Mouse (Mus musculus) urinary bladder, postnatal 4 days (tissue): ENCODE data around the gene Zhx3.
A peak's percentile ranks its signal among the peaks of the same experiment; 100 is the strongest.

Source experiments
- DNase-seq, 2 experiments: peaks; one replicate each; pipeline ENCODE4 v3.0.0; 2021 to 2022; ENCODE audit warnings: low spot score in 2 of 2

The Zhx3 gene

GRCm38 (mm10) chr2:160882436-160882835 lies 9.6 kb upstream of the Zhx3 start:
- no peak for DNase-seq

DNA sequence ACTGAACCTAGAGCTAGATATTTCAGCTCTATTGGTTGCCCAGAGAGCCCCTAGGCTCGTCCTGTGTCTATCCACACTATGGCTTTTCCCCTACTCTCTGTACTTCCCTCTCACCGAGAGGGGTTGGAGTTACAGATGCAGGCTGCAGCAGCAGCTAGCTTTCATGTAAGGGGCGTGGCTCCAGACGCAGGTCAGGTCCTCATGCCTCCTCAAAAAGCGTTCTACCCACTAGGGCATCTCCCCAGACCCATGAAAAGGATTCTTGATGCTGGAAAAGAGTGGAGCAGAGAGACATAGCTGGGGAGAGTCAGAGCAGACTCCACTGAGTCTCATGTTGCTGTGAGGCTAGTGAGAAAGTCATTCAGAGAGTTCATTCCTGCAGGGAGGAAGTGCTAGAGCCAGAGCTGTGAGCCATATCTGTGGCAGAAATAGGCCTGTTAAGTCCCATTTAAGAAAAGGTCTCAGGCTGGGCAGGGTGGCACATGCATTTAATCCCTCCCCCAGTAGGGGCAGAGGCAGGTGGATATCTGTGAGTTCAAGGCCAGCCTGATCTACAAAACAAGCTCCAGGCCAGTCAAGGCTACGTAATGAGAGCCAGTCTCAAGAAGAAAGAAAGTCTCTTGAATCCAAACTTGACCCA lies 8.8 kb upstream of the Zhx3 start:
- DNase-seq, result no peak

DNA sequence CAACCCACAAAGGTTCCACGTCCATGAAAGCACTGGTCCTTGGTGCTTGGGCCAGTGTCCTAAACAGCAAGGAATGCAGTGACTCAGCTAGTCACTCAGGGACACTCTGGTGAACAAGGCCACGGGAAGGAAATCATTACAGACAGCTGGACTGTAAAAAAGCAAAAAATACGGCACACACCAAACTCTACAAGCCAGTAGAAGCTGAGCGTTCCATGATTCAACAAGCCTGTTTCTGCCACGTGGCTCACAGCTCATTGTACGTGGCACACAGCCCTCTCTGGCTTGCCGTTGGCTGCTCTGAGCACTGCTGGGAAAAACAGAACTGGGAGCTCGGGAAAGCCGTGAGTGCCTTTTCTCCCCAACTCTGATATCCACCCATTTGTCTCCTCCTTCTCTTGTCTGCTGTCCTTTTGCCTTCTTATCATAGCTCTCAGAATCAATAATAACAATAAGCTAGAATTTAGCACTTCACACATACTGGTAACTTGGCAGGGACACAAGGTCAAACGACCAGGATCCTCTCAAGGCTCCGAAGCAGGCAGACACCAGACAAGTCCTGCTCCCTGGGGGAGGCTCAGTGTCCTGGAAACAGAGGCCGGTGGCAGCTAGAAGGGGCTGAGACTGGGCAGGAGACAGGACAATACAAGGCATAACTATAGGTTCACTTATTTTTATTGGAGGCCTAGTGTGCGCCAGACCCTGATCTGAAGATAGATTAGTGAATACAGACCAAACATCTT lies 7.8 kb upstream of the Zhx3 start, which contains the start of gene Lpin3:
Gene Lpin3 (plus strand): TSS at position 218 of the 743 bp plus-strand sequence.
- no peak for DNase-seq

DNA sequence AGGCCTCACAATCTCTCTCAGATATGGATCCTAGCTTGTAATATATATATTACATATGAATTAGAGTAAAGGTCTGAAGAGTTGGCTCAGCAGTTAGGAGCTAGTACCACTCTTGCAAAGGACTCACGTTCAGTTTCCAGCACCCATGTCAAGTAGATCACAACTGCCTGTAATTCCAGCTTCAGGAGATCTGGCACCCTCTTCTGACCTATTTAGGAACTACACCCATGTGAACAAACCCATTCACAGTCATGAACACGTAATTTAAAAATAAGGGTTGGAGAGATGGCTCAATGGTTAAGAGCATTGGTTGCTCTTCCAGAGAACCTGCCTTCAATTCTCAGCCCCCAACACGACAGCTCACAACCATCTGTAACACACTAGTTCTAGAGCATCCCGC lies 3.3 kb upstream of the Zhx3 start:
- DNase-seq, result no peak

GRCm38 (mm10) chr2:160874231-160874877 lies 1.6 kb upstream of the Zhx3 start:
- no peak for DNase-seq

DNA sequence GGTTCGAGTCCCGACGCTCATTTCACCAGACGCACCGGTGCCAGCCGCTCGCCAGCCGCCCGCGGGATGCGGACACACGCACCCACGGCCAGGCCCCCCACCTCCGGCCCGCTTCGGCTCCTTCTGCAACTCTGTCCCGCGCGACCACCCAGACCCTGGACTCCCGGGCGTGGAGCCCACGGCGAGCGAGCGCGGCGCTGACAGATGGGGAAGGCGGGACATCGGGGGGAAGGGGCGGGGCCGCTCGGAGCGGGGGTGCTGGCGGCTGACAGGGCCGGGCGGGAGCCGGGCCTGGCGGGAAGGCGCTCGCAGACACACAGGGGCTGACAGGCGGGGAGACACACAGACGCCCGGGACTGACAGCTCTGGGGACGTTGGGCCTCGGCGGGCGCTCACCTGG lies 403 bp downstream of the Zhx3 start:
- peak; percentile 60 to 74 for DNase-seq

DNA sequence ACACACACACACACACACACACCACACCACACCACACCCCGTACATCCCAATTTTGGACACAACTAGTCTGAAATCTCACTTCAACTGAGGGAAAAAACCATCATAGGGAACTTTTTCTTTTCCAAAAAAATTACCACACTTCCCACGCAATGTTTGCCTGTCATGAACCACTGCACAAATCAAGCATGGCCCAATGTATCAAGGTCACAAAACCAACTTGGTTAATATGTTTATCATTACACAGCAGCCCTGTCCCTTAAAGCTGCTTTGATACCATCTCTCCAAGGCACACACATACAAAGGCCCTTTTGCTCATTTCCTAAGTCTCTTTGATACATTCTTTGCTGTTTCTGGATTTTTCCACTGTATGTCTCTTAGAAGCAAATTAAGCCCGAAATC lies 1.5 kb downstream of the Zhx3 start:
- no peak for DNase-seq

DNA sequence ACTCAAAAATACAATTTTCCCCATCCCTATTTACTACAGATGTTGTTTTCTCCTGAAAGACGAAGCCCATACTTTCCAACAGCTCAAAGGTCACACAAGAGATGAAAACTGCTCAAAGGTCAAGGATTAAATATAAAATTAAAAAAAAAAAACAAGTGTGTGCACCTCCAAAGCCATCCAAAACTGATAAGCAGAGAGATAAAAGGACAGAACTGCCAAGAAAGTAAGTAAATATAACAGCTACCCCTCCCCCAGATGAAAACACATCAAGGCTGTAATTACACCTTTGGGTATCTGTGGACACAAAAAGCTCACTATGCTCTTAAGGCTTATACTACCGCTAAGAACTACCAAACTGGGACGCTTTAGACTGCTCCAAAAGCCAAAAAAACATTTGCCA lies 3.4 kb downstream of the Zhx3 start:
- DNase-seq, result no peak

DNA sequence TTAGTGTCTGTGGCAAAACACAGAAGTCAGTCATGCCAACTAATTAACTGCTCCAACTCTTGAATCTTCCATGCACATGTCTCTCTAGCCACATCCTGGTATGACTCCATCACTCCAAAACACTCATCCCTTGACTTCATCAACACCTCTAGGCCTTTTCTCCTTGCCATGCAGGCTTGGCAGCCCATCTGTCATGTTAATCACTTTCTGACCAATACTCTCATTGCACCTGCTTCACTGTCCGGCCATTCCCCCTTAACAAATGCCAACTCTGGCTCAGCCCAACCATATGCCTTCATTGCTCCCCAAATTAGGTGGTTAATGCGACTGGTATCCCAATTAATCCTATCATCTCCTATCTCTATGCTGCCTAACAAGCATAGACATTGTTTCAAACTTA lies 7.5 kb downstream of the Zhx3 start:
- DNase-seq, result no peak

DNA sequence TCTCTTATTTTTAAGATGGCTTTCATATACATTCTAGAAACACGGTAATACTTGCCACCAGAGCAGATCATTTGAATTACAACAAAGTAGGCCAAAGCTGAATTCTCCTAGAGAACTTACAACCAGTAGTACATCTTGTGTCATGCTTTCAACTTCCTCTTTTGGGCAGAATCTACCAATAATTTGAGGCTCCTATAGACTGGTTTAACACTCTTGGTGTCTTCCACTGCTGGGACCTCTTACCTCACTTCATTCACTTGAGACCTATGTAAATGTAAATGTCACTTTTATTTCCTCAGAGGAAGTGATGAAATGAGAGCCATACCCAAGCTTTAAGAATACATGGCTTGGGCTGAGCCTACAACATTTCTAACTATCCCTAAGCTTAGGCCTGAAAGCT lies 8.7 kb downstream of the Zhx3 start:
- DNase-seq, result no peak

DNA sequence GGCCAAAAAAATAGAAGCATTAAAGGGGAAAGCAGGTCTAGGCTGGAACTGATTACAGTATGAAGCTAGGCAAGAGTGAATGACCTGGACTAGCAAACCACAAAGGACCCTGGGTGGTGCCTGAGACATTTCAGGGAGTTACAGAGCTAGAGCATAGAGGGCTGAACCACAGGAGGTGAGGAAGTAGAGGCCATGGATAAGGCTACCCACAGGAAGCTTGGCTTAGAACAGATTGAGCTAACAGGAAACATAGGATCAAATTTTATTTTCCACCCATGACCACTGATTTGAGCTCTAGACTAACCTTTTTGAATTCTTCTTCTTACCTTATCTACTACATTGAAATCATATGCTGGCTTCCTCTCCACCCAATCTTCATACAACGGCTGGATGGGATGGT lies 12.4 kb downstream of the Zhx3 start:
- no peak for DNase-seq

GRCm38 (mm10) chr2:160856359-160857102 lies 16.3 kb downstream of the Zhx3 start:
- DNase-seq, result no peak

DNA sequence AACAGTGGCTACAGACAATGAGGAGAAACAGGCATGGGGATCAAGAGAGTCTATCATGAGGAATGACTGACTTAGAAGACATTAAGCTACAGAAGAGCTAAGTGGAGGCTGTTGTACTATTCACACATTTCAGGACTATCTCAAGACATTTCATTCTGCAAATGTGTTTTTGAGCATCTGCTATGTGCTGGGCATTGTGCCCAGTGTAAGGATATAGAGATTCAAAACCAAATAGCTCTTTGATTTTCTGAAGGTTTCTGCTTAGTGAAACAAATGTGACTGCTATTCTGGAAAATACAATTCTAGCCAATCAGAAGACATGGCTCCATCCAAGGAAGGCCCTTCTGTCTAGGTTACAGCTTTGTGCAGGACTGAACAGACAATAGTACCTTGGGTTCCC lies 18.1 kb downstream of the Zhx3 start:
- DNase-seq, result no peak

- no peak for DNase-seq
These were observed 22.4 kb downstream of the Zhx3 start for GRCm38 (mm10) chr2:160850360-160850759.

DNA sequence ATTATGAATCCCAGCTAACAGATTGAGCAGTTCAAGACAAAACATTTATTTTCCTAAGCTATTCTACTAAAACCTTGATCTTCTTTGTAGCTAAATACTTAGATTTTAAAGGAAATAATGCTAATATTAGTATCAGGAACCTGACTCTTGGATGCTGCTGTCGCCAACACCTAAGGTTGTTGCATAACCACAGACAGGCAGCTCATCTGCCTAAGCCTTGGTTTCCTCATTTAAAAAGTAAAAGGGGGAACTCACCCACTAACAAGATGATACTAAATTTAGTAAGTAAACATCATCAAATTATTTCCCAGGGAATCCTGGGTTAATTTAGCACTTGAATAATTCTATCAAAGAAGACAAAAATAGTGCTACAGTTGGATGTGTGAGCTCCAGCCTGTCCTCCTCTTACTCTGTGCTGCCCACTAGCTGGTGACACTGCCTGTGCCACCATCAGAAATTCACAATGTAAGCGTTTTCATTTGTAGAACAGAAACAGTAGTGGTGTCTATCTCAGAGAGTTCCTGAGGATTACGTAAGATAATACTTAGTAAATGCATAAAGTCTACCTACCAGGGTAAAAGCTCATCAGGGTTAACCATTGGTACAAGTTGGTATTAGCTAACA lies 23.1 kb downstream of the Zhx3 start:
- no peak for DNase-seq

DNA sequence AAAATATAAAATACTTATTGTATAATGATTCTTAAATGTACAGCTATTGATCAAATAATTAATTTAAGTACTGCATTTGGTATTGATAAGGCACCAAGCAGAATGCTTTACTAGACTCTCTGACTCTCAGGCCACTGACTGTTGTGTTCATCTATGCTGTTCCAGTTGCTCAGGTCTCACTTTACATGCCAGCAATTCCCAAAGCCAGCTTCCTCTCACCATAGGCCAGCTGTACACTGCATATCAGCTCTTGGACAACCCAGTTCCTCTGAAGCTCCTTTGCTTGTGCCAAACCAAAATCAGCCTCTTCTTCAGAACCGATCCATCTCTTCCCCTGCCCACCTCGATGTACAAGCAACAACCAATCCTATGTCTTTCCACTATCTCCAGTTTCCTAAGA lies 24.6 kb downstream of the Zhx3 start:
- no peak for DNase-seq

DNA sequence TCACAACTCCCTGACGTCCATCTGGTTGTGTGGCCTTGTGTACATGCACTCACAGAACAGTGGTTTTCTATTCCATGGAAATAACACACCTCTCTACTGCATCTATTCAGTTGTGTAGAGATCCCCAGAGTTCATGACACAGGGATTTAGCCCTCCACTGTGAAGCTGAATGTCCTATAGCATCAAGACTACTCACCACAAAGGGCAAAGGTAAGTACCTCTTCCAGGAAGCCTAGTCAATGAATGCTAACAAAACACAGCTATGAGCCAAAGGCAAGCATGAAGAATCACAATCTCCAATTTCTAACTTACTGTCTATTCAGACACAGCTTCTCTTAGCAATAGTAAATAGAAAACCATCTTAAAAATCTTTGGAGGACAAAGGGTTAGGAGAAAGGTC lies 25.1 kb downstream of the Zhx3 start:
- no peak for DNase-seq

- no peak for DNase-seq
These were observed 32.0 kb downstream of the Zhx3 start for GRCm38 (mm10) chr2:160840838-160841237.

DNA sequence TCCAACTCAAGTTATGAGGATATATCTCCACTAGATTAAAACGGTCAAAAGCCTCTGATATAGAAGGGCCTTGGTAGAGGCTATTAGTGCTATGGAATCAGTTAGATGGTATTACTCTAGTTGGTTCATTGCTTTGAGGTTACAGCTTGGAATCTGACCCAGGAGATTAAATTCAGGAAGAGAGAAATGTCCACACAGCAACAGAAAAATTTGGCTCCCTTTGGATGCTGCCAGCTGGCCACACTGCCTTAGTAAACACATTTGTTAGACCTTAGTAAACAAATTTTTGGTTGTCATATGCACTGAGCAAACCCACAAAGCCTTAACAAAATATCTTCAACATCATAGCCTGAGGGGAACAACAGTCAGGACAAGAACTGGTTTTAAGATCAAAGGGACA lies 62.0 kb downstream of the Zhx3 start:
- no peak for DNase-seq

GRCm38 (mm10) chr2:160810376-160810775 lies 62.4 kb downstream of the Zhx3 start:
- no peak for DNase-seq

DNA sequence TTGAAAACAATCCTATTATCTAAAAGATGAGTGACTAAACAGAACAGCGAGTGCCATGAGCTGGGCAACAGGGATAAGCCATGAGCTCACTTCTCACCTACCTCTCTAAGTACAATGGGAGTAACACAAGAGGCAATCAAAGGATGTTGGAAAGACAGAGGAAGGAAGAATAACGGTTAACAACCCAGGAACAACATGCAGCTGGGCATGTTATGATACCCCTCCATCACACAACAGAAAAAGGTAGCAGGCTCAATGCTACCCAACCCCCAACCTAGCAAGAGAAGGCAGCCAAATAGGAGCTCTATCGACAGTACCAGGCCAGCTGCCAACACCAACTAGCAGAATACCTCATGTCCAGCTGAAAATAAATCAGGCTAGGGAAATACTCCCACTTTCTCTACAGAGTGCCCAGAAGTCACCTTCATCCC lies 66.7 kb downstream of the Zhx3 start:
- DNase-seq, result no peak
